Mouse (Mus musculus): ENCODE data around the gene Inafm2.

DNA sequence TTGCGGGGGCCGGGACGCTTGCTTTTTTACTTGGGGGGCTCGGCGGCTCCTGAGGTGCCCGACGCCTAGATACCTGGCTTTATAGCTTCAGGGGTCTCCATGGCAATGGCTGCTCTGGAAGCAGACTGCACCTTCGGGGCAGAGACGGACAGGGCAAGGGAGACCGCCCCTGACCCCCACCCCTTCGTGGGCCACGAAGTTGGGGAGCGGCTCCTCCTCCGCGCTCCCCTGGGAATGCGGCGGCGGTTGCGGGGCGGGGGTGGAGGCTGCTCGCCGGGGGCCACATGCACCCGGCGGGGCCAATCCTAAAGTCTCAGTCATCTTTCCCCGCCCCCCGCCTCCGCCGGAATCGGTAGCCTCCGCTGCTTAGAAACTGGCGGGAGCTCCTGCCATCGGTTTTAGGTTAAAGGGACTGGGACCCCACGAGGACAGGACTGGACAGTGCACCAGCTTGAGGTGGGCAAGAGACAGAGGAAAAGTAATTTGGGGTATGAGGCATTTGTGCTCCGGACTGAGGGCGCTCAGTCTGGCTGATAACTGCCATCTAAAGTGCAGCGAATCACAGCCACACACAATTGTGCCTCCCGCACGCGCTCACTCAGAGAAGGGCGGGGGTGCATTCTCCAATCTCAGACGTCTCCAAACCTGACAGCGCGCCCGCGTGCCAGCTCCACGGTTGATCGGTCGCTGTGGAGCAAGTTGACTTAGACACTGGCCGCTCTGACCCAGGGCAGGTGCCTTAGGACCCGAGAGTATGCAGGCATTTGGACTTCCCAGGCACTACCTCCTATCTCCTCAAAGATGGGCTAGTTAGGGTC lies 41.4 kb upstream of the Inafm2 start, which contains the start of gene Ankrd63:
- TF ChIP-seq POLR2A (IDR thresholded peaks at IDR 0.05; ENCODE audit: borderline replicate concordance, extremely low read depth, insufficient read depth, insufficient read length, poor library complexity, severe bottlenecking) (no peak), CTCF (IDR thresholded peaks at IDR 0.05; ENCODE audit: borderline replicate concordance, extremely low read depth, insufficient read depth, insufficient read length) (no peak)

Data from brain, embryonic 14.5 days (tissue).